Mouse (Mus musculus) testis, adult 2 months (tissue): ENCODE results near the gene Atp1b3. TPM values are rescaled to one million over a fixed set of nuclear protein-coding genes. Genes with fewer than 3 reads are reported as not detected.

Experiments
- H3K27ac ChIP-seq: fragments of 200-500 bp; 2 replicates; pipeline ENCODE4 v1.5.1; 2012; ENCODE audit warnings: low read depth, low read length; ENCODE audit not compliant: control insufficient read depth, insufficient read depth
- H3K27me3 ChIP-seq: fragments of 200-500 bp; 2 replicates; pipeline ENCODE4 v1.6.1; 2012; ENCODE audit warnings: mild to moderate bottlenecking, low read length, moderate library complexity; ENCODE audit not compliant: control insufficient read depth, insufficient read depth
- H3K36me3 ChIP-seq: fragments of 200-500 bp; 2 replicates; pipeline ENCODE4 v1.6.1; 2012; ENCODE audit warnings: mild to moderate bottlenecking, low read length; ENCODE audit not compliant: control insufficient read depth, insufficient read depth
- H3K4me1 ChIP-seq: fragments of 200-500 bp; 2 replicates; pipeline ENCODE4 v1.6.1; 2012; ENCODE audit warnings: low read length; ENCODE audit not compliant: control insufficient read depth, insufficient read depth
- H3K4me3 ChIP-seq: fragments of 200-500 bp; 2 replicates; pipeline ENCODE4 v1.5.1; 2012; ENCODE audit warnings: low read depth, mild to moderate bottlenecking, low read length, moderate library complexity, mixed read lengths; ENCODE audit not compliant: control insufficient read depth
- CTCF ChIP-seq: fragments of 200-500 bp; IDR thresholded peaks from 2 replicates; pipeline ENCODE4 v1.5.1; 2012; ENCODE audit warnings: low read depth, mild to moderate bottlenecking, inconsistent platforms, low read length, moderate library complexity; ENCODE audit not compliant: control insufficient read depth, insufficient read depth, insufficient replicate concordance
- POLR2A ChIP-seq: fragments of 200-500 bp; IDR thresholded peaks from 2 replicates; pipeline ENCODE4 v1.6.1; 2012; ENCODE audit warnings: low read depth, mild to moderate bottlenecking, inconsistent platforms, low read length, moderate library complexity; ENCODE audit not compliant: control insufficient read depth
- polyA plus RNA-seq: library from polyadenylated mRNA; depleted of rRNA; stranded (reverse); fragments of >200 nt; gene quantifications from 2 replicates; pipeline ENCODE4 v1.2.3, GENCODE M21; 2012

Gene Atp1b3
- polyA plus RNA-seq, 1 experiment = 306 TPM

- Histone ChIP-seq H3K4me3 (no peak overlapping the region), H3K27ac (no peak overlapping the region), H3K4me1 (no peaks in the 10 kb centered on the region; the same call in 1 of the 2 replicates), H3K36me3 (no peaks in the 10 kb centered on the region), H3K27me3 (no peaks in the 10 kb centered on the region)
- TF ChIP-seq POLR2A (no peak), CTCF (no peak)
Measured at GRCm38 (mm10) chr9:96394910-96395690, 30.9 kb upstream of the Atp1b3 start.

DNA sequence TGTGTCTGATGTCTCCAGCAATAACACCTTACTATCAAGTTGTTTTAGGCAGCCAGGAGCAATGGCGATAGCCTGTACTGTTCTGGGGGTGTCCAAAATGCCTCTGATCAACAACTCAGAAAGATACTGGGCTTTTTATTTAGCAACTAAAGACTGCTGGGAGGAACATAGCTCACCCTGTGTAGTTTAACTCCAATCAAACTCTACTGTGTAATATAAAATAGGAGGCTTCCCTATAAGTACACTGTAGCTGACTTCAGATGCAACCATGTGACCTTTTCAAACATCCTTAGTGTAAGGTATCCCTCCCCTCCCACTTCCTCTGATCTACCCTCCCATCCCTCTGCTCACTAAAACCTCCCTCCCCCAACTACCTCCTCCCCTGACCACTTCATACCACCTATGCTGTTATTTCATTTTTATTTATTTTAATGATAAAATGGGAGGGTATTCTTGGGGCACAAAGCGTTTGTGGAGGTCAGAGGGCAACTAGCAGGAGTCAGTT, 29.5 kb upstream of the Atp1b3 start:
- Histone ChIP-seq H3K36me3 (no peaks in the 10 kb centered on the region), H3K27me3 (no peaks in the 10 kb centered on the region), H3K4me3 (no peak overlapping the region), H3K4me1 (no peaks in the 10 kb centered on the region; the same call in 1 of the 2 replicates), H3K27ac (no peak overlapping the region)
- TF ChIP-seq CTCF = no peak
- no peak for TF ChIP-seq POLR2A

DNA sequence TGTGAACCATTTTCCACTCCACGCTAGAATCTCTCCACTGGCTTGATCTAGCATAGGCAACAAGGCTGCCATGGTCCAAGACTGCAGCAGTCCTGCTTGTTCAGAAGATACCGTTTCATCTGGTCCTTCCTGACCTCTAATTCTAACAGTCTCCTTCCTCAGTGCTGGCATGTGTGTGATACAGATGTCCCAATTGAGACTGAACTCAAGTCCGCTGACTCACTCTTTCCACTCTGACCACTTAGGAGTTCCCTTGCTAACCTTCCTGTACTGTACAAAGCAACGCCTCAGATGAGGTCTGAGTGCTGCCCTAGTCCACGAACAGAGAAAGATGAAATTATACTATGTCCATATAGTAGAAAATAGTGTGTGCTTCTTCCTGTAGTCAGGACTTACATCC, 28.9 kb upstream of the Atp1b3 start:
- no peaks in the 10 kb centered on the region for H3K27me3 ChIP-seq
- no peaks in the 10 kb centered on the region for H3K4me1 ChIP-seq
- no peak overlapping the region for H3K4me3 ChIP-seq
- no peak overlapping the region for H3K27ac ChIP-seq
- no peaks in the 10 kb centered on the region for H3K36me3 ChIP-seq
- TF ChIP-seq CTCF = no peak
- TF ChIP-seq POLR2A = no peak

DNA sequence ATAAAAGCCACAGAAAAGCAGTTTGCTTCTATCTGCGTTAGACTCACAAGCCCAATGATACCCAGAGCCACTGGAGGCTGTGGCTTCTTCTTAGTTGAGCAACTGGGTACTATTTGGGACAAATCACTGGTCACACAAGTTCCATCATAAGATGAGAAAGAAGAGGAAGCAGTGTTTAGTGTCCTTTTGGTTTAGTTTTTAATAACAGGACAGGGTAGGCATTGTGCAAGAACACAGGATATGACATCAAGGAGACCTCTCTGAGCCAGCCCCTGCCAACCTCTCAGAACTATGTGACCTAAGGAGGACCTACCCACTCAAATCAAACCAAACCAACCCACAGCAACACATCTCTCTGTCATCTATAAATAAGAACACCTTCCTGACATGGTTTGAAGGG, 27.7 kb upstream of the Atp1b3 start:
- H3K27me3 ChIP-seq = no peaks in the 10 kb centered on the region
- TF ChIP-seq POLR2A = no peak
- TF ChIP-seq CTCF = no peak
- no peaks in the 10 kb centered on the region for H3K36me3 ChIP-seq
- no peaks in the 10 kb centered on the region for H3K4me1 ChIP-seq
- no peak overlapping the region for H3K4me3 ChIP-seq
- no peak overlapping the region for H3K27ac ChIP-seq

DNA sequence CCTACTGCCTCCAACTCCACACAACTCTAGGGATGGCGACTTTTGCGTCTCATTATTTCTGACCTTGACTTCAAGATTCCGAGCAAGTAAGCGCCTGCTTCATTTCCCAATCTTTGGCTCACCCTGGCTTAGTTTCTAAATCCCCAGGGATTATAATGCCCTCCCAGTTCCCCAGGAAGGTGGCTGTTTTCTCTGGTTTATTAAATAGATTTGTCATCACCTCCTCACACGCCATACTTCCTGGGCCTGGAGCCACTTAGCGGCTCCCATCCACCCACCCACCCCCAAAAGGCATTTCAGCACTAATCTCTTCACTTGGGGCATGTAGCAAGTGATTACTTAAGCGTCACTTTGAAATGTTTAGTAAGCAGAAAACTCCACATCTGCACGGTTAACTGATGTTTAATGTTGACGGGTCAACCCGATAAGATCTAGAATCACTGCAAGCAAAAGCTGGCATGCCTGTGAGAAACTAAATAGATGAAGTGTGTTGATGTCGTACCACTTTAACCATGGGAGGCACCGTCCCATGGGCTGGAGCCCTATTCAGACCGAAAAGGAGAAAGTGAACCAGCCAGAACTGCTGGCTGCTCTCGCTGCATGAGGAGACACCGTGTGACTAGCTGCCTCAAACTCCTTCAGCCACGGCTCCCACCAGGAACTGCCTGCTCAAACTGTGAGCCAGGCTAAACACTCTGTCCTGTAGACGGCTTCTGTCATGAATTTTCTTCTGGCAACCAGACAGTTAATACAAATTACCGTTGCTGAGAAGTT, 19.7 kb upstream of the Atp1b3 start:
- H3K4me1 ChIP-seq = peaks cover 3% of the 10 kb centered on the region
- H3K27ac ChIP-seq = no peak overlapping the region
- H3K27me3 ChIP-seq = no peaks in the 10 kb centered on the region
- H3K36me3 ChIP-seq = no peaks in the 10 kb centered on the region
- no peak for TF ChIP-seq CTCF
- no peak for TF ChIP-seq POLR2A
- H3K4me3 ChIP-seq = no peak overlapping the region

DNA sequence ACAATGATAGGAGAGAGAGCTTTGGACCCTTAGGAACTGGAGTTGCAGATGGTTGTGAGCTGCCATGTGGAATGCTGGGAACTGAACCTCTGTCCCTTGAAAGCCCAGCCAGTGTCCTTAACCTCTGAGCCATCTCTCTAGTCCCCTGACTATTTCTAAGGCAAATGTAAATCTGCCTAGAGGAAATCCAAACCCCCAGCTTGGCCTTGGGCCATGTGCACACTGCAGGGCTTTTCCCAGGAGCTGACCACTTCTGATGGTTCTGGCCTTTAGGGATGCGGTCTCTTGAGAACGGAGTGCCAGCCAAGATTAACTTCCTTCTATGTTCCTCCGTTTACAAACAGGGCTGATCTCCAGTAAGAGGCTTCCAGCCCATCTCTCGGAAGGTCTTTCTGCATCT, 18.5 kb upstream of the Atp1b3 start:
- H3K4me3 ChIP-seq = no peak overlapping the region
- no peak overlapping the region for H3K27ac ChIP-seq
- TF ChIP-seq CTCF = no peak
- TF ChIP-seq POLR2A = no peak
- H3K27me3 ChIP-seq = no peaks in the 10 kb centered on the region
- no peaks in the 10 kb centered on the region for H3K36me3 ChIP-seq
- H3K4me1 ChIP-seq = peaks cover 3% of the 10 kb centered on the region

DNA sequence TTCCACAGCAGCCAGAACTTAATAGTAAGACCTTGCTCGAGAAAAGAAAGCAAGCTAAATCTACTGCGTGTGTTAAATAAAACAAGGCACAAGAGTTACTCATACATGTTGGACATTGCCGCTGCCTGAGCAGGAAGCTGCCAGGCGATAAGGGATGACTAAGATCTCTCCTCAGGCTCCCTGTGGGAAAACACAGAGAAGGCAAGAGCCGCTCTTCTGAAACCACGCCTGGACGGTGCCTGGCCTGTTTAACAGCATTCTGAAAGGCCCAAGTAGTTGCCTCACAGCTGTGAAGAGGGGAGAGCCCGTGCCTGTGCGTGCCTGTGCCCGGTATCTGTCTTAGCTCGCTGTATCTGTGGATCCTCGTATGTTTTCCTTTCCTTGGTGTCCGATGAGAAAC, 17.2 kb upstream of the Atp1b3 start:
- H3K4me1 ChIP-seq = peaks cover 3% of the 10 kb centered on the region
- H3K27ac ChIP-seq = no peak overlapping the region
- no peaks in the 10 kb centered on the region for H3K27me3 ChIP-seq
- H3K4me3 ChIP-seq = no peak overlapping the region
- no peaks in the 10 kb centered on the region for H3K36me3 ChIP-seq
- TF ChIP-seq POLR2A (no peak), CTCF (no peak)
